Comparison of ENCODE assay signal across 15 mouse cellular contexts in genomic region chr5:130142041-130142440, GRCm38 (mm10). TPM values are rescaled to one million over a fixed set of nuclear protein-coding genes. Genes with fewer than 3 reads are reported as not detected.
DNase-seq lines count a peak whose midpoint lies in the region; ATAC-seq and TF ChIP-seq lines count a peak whose summit lies in the region.
"Had no signal": no experiment of that assay in that cellular context is flagged by ENCODE, and none has a peak within 500 bp of the region (broad histone marks: within the 10 kb centered on the region; RNA-seq: fewer than 3 reads in every experiment).

No protein-coding gene starts in this region.

- H3K36me3 ChIP-seq in heart, embryonic 15.5 days, result no peaks in the 10 kb centered on the region
- H3K36me3 ChIP-seq in heart, adult 2 months (ENCODE audit: control insufficient read depth, insufficient read depth, low read length), result no peaks in the 10 kb centered on the region
- H3K36me3 ChIP-seq in lung, postnatal 0 days (ENCODE audit: insufficient read depth, low read length), result no peaks in the 10 kb centered on the region
- H3K36me3 ChIP-seq: heart, embryonic 12.5 days had no signal

- H3K4me1 ChIP-seq in heart, embryonic 15.5 days (replicated peaks), result peaks cover 12% of the 10 kb centered on the region
- H3K4me1 ChIP-seq in heart, adult 2 months (ENCODE audit: control insufficient read depth, insufficient read depth, low read length), result peaks cover 4% of the 10 kb centered on the region
- peaks cover 10% of the 10 kb centered on the region for H3K4me1 ChIP-seq in lung, postnatal 0 days (ENCODE audit: insufficient read depth, low read depth, low read length)

- no peaks in the 10 kb centered on the region for H3K9me3 ChIP-seq in heart, embryonic 15.5 days (replicated peaks)
- H3K9me3 ChIP-seq in lung, postnatal 0 days (ENCODE audit: low read length), result no peaks in the 10 kb centered on the region
- H3K9me3 ChIP-seq: heart, embryonic 12.5 days; limb, embryonic 13.5 days; megakaryocyte, embryonic 14.5 days had no signal

- intact Hi-C loops in heart, adult 2 months (cut with DNase I), result loop anchor here (5.0 to 10.0 kb wide), 2 partner anchors 65 to 207 kb away; no protein-coding TSS in a partner anchor

- 46% methylated on average over 4 of the region's 4 CpGs for WGBS in heart, embryonic 15.5 days
- WGBS in heart, adult 2 months, result 39% methylated on average over 4 of the region's 4 CpGs
- WGBS in lung, postnatal 0 days, result 37% methylated on average over 4 of the region's 4 CpGs

- peaks cover 5% of the 10 kb centered on the region for H3K27me3 ChIP-seq in heart, embryonic 15.5 days
- no peaks in the 10 kb centered on the region for H3K27me3 ChIP-seq in heart, adult 2 months (ENCODE audit: control insufficient read depth, insufficient read depth, low read length)
- no peaks in the 10 kb centered on the region for H3K27me3 ChIP-seq in lung, postnatal 0 days (replicated peaks; ENCODE audit: insufficient read depth, low read length)
- H3K27me3 ChIP-seq: limb, embryonic 13.5 days; Patski had no signal

- no peak for TF ChIP-seq POLR2A in heart, adult 2 months (IDR thresholded peaks at IDR 0.05; ENCODE audit: insufficient read depth, low read depth, low read length)

- no peak for ATAC-seq in heart, embryonic 15.5 days (replicated peaks; ENCODE audit: insufficient number of reproducible peaks, insufficient read depth, low FRiP score, low read depth)
- ATAC-seq in lung, postnatal 0 days, result no peak
- ATAC-seq: hindbrain, postnatal 0 days; Patski had no signal

- H3K79me2 ChIP-seq in heart, adult 2 months (replicated peaks; ENCODE audit: control insufficient read depth, insufficient read depth, low read length), result no peaks in the 10 kb centered on the region

- no peak overlapping the region for H3K9ac ChIP-seq in heart, embryonic 15.5 days
- no peak overlapping the region for H3K9ac ChIP-seq in heart, adult 2 months (ENCODE audit: low read depth, low read length)
- no peak overlapping the region for H3K9ac ChIP-seq in lung, postnatal 0 days (replicated peaks; ENCODE audit: low read depth)
- H3K9ac ChIP-seq: heart, embryonic 12.5 days; limb, embryonic 13.5 days had no signal

- TF ChIP-seq EP300 in heart, adult 2 months (IDR thresholded peaks at IDR 0.05; ENCODE audit: insufficient read depth, low read depth, low read length), result no peak
- no peak for TF ChIP-seq EP300 in lung, postnatal 0 days (IDR thresholded peaks at IDR 0.05)

- DNase-seq in heart, adult 2 months, result no peak
- DNase-seq in ovary, postnatal 36 days (ENCODE audit: low spot score), result peak; percentile 52
- DNase-seq in ovary, postnatal 10 days (ENCODE audit: low spot score), result no peak
- DNase-seq in lung, postnatal 0 days (ENCODE audit: low spot score), result peak; percentile 56
- no peak for DNase-seq in layer of hippocampus, adult 2 months (ENCODE audit: low spot score in 2 of 2)
- DNase-seq in thymus, postnatal 10 days (ENCODE audit: low spot score in 2 of 2), result no peak
- no peak for DNase-seq in spleen, adult 12 weeks (ENCODE audit: low spot score)
- DNase-seq: cerebellum, adult 9-10 months; layer of hippocampus, adult 9-11 months had no signal

- TF ChIP-seq CTCF in heart, adult 2 months (IDR thresholded peaks at IDR 0.05), result no peak
- TF ChIP-seq CTCF in lung, postnatal 0 days (IDR thresholded peaks at IDR 0.05), result no peak
- TF ChIP-seq CTCF in layer of hippocampus, adult 2 months (conservative IDR thresholded peaks at IDR 0.05), result no peak

- no peak overlapping the region for H3K4me2 ChIP-seq in heart, embryonic 15.5 days
- H3K4me2 ChIP-seq in lung, postnatal 0 days (replicated peaks; ENCODE audit: low read depth, low read length), result no peak overlapping the region
- H3K4me2 ChIP-seq: heart, embryonic 12.5 days; limb, embryonic 13.5 days had no signal

- H3K27ac ChIP-seq in heart, embryonic 15.5 days, result peak overlapping the region; percentile 31; the same call in 1 of the 2 replicates
- no peak overlapping the region for H3K27ac ChIP-seq in heart, adult 2 months
- no peak overlapping the region for H3K27ac ChIP-seq in lung, postnatal 0 days (ENCODE audit: low read length)
- no peak overlapping the region for H3K27ac ChIP-seq in layer of hippocampus, adult 2 months
- H3K27ac ChIP-seq: hindbrain, postnatal 0 days; limb, embryonic 13.5 days had no signal

- no peak overlapping the region for H3K4me3 ChIP-seq in heart, embryonic 15.5 days
- H3K4me3 ChIP-seq in heart, adult 2 months, result no peak overlapping the region
- no peak overlapping the region for H3K4me3 ChIP-seq in lung, postnatal 0 days (ENCODE audit: low read depth, low read length)
- no peak overlapping the region for H3K4me3 ChIP-seq in layer of hippocampus, adult 2 months
- H3K4me3 ChIP-seq: heart, embryonic 12.5 days; limb, embryonic 13.5 days; megakaryocyte, embryonic 14.5 days had no signal

RNA-seq across cellular contexts. Expression of gene Kctd7, which starts 2.6 kb away (rescaled TPM):
- polyA plus RNA-seq in heart, embryonic 15.5 days (2015; fragmentation: Nextera tagmentation; extraction: Ambion mirVana), result 4.1 and 5.8 TPM in 2 replicates
- 1 to 10 TPM; 1.5 to 3.7 TPM for total RNA-seq in heart, adult 2 months (2021)
- polyA plus RNA-seq in heart, adult 2 months (2012; rRNA removed), result 2.5 and 3.1 TPM in 2 replicates
- polyA plus RNA-seq in lung, postnatal 0 days (2015; fragmentation: Nextera tagmentation; extraction: Ambion mirVana), result 5.1 and 5.5 TPM in 2 replicates
- 10 to 100 TPM; 10.3 to 12.8 TPM for total RNA-seq in layer of hippocampus, adult 2 months (2021)

RNA-seq across cellular contexts. Expression of gene Rabgef1, which starts 29.6 kb away (rescaled TPM):
- polyA plus RNA-seq in heart, embryonic 15.5 days (2015; fragmentation: Nextera tagmentation; extraction: Ambion mirVana), result 19.3 and 19.9 TPM in 2 replicates
- total RNA-seq in heart, adult 2 months (2021), result 10 to 100 TPM; 19.6 to 25.5 TPM
- 15.2 and 15.6 TPM in 2 replicates for polyA plus RNA-seq in heart, adult 2 months (2012; rRNA removed)
- 48.4 and 50.5 TPM in 2 replicates for polyA plus RNA-seq in lung, postnatal 0 days (2015; fragmentation: Nextera tagmentation; extraction: Ambion mirVana)
- 10 to 100 TPM; 48.8 to 51.1 TPM for total RNA-seq in layer of hippocampus, adult 2 months (2021)

Comparison
In these comparisons a context has a peak if more than half of its experiments do, and no peak if none do; other contexts are left out.
1. DNase-seq: peak in ovary, postnatal 36 days (single experiment) and lung, postnatal 0 days (single experiment); none in heart, adult 2 months (0 of 2), ovary, postnatal 10 days (single experiment), layer of hippocampus, adult 2 months (0 of 2), thymus, postnatal 10 days (0 of 2) and spleen, adult 12 weeks (single experiment).